Mouse (Mus musculus) T-cell, adult 2 months (primary cell): ENCODE results near the gene Map3k5.

Experiments
- DNase-seq: peaks from one replicate; pipeline ENCODE4 v3.0.0; 2022; ENCODE audit warnings: low spot score

Map3k5 gene

DNA sequence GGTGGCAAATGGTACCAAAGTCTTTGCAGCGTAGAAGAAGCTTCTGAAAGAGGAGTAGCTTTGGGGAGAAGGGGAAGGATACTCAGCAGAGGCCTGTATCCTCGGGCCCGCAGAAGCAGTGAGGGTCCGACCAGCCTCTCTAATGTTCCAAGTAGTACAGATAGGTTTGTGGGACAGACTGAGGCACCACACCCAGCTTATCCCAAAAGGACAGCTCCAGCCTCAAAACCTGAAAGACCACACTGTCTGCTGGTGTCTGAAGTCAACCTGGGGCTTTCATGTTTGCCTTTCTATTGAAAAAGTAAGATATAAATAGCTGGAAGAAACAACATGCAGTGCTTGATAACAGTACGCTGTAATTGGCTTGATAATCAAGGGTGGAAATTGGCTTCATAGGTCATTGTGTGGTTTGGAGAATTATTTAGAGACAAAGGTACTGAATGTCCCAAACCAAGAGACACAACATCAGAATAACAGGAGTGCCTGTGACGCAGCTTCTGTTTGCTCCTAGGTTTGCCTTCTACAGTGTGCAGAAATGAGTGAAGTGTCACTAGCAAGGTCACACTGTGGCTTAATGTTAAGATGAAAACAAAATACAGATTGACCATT is 256.0 kb downstream of the Map3k5 start:
- DNase-seq, result no peak
